Mouse (Mus musculus): ENCODE measurements at regions not wholly inside any gene's neighbourhood (a gene's known extent, or its start where the extent isn't known, plus 50 kb on each side); places are given as distances from the start of the nearest gene placed in this dataset.

DNA sequence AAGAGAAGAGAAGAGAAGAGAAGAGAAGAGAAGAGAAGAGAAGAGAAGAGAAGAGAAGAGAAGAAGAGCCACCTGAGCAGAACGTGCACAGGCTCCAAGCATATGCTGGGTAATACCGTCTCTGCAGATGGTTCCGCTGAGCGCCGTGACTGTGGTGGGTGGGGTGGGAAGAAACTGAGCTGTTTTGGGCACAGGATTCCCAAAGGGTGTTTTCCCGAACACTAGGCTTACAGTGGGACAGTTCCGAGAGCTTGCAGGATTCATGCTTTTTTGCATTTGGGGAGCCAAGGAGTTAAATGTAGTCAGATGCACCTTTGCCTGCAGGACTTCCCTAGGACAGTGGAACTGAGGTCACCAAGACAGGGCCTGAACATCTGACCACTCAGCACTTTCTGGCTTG, 142.3 kb upstream of the Lrfn2 start:
- DNase-seq (ENCODE audit: extremely low spot score): no peak

DNA sequence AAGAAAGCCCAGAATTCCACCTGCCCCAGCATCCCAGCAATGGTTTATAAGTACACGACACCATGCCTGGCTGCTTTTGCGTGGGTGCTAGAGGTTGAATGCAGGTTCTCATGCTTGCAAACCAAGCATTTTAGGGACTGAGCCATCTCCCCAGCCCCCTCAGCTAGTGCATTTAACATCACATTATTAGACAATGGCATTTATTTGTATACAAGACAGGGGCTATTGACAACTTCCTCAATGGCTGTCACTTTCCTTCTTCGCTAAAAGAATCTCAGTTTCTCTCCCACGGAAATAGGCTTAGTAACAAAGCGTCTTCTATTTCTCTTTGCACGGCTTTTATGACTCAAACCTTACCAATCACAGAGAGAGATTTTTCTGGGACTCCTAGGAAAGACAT, 141.7 kb upstream of the Lrfn2 start:
- no peak for DNase-seq (ENCODE audit: extremely low spot score)

- DNase-seq (ENCODE audit: extremely low spot score): no peak
Observed at GRCm38 (mm10) chr17:48792954-48793353, 139.2 kb upstream of the Lrfn2 start.

- DNase-seq (ENCODE audit: extremely low spot score): no peak
Observed at GRCm38 (mm10) chr17:48795773-48796172, 136.4 kb upstream of the Lrfn2 start.

GRCm38 (mm10) chr17:48798196-48798595, 134.0 kb upstream of the Lrfn2 start:
- no peak for DNase-seq (ENCODE audit: extremely low spot score)

DNA sequence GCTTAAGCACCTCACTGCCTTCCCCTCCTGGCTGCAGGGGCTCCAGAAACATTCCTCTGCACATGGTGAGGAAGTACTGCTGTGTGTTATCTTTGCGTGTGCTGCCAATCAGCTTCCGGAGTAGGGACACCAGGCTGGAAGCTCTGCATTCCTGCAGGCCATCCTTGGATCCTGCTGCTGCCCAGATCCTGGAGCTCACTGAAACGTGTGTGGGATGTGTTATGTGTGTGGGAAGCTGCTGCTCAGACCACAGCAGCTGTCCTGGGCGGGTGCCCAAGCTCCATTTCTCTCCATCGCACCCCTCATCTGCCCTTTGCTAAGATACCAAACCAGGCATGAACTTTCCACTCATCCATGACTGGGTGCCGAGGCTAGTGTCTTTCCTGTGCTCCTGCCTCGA, 129.5 kb upstream of the Lrfn2 start:
- DNase-seq (ENCODE audit: extremely low spot score): no peak

GRCm38 (mm10) chr17:48807905-48808304, 124.3 kb upstream of the Lrfn2 start:
- DNase-seq (ENCODE audit: extremely low spot score): no peak

DNA sequence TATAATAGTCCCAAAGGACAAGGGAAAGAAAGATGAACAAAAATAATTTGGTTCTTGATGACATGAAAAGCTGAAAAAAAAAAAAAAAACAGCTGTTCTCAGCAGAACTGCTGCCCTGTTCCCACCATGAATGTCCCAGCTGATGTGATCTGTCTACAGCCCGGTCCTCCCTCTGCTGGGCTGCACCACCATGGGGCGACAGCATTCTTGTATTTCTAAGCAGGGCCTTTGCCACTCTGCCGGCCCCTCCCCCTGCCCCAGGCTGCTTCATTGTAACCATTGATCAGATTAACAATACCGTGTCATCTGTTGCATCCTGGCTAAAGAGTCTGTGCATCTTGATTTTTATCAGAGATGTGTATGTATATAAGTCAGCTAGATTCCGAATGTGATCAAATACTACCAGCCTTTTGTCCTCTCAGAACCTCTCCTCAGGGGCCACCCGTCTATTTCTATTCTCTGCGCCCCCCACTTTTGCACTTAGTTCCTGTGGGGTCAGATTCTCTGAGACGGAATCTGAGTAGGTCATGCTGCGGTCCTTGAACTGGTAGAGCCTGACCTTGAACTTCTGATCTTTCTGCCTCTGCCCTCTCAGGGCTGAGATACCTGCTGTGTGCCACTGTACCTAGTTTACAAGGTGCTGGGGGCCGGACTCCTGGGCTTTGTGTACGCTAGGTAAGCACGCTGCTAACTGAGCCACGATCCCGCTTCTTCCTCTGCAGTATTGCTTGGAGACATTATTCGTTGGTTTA, 117.2 kb upstream of the Lrfn2 start:
- DNase-seq (ENCODE audit: extremely low spot score): peak; percentile 43

DNA sequence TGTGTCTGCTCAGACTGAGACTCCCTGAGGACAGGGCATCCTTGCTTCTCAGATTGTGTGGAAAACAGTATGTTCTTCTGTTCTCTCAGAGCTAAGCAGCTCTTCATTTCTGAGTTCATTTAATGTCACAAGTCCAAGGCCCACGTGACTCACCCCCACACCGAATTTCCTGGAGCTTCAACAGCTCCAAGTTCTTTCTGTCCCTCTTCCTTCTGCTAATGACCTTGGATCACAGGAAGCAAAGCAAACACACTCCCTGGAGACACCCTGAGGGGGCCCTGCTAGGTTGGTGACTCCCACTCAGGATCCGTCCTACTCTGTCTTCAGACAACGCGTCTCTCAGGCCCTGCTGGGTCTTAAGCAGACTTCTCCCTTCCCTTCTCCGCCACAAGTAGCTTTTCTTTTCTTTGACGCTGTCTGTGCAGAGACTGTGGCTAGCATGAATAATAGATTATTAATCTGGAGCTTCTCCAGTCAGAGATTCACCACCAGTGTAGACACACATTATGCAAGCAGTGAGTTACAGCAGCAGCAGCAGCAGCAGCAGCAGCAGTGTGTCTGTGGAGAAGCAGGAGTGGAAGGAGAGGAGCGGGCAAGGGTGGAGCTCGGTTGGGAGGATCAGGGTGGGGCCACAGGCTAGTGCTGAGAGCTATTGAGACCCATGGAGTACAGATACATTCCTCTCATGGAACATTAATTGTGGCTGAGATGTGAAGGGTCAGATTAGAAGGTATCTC, 115.4 kb upstream of the Lrfn2 start:
- DNase-seq (ENCODE audit: extremely low spot score): no peak

GRCm38 (mm10) chr17:48817551-48817950, 114.6 kb upstream of the Lrfn2 start:
- no peak for DNase-seq (ENCODE audit: extremely low spot score)

DNA sequence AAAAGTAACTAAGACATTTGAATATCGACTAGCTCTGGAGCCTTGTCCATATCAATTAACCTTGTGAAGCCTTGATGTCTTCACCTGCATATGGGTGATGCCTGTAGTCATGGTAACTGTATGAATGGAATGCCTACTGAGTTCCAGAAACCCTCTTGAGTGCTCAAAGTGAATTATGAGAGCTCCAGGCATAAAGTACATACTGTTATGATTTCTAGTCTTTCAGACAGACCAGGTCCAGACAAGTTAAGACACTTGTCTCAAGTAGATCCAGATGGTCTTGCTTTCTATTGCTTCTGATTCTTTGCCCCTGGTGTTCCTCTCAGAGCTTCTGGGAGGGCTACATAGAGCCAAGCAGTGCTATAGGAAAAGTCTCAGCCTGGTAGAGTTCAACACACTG, 112.5 kb upstream of the Lrfn2 start:
- DNase-seq (ENCODE audit: extremely low spot score): no peak

DNA sequence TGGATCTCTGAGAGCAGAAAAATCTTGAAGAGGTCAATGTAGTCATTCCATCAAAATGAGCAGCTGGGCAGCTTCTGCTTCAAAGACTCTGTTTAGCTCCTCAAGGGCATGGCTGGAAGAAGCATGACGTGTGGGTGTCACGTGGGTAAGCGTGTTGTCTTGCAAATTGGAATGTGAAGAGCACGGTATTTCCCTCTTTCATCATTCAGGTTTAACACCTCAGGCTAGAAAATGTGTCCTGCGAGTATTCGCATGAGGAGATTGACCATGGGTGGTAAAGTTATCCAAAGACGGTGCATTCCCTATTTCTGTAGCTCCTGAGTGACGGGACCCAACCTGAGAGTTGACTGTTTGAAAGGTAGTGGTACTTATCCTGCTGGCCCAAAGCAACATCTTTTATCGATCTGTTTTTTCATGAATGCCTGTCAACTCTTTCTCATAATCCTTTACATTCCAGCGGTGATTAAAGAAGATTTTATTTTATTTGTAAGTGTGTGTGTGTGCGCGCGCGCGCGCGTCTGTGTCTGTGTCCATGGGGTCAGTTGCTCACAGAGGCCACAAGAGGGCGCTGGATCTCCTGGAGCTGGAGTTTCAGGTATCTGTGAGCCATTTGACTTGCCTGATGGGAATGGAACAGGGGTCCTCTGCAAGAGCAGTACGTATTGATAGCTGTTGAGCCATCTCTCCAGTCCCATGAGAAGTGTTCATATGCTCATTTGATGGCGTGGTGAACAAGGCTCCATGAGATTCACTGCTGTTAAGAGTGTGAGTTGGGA, 109.9 kb upstream of the Lrfn2 start:
- DNase-seq (ENCODE audit: extremely low spot score): no peak

- DNase-seq (ENCODE audit: extremely low spot score): no peak
Observed at GRCm38 (mm10) chr17:48823921-48824320, 108.3 kb upstream of the Lrfn2 start.

GRCm38 (mm10) chr17:48825212-48825913, 106.8 kb upstream of the Lrfn2 start:
- DNase-seq (ENCODE audit: extremely low spot score): no peak

GRCm38 (mm10) chr17:48838297-48838979, 93.7 kb upstream of the Lrfn2 start:
- no peak for DNase-seq (ENCODE audit: extremely low spot score)

GRCm38 (mm10) chr17:48847890-48848289, 84.3 kb upstream of the Lrfn2 start:
- DNase-seq (ENCODE audit: extremely low spot score): no peak

DNA sequence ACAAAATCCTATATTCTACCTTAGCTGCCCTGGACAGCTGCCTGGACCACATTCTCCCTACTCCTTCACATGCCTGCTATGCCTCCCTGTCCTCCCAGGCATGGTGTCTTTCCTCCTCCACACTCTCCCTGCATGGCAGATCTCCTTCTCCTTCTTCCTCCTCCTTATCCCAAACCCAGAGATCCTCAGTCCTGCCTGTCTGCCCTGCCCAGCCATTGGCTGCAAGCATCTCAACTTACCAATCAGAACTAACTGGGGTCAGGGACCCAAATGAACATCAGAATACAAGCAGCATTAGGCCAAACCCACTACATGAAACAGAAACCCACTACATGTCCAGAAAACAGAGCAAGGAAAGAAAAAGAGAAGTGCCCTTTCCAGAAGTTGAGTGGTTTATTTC, 81.3 kb upstream of the Lrfn2 start:
- DNase-seq (ENCODE audit: extremely low spot score): no peak

DNA sequence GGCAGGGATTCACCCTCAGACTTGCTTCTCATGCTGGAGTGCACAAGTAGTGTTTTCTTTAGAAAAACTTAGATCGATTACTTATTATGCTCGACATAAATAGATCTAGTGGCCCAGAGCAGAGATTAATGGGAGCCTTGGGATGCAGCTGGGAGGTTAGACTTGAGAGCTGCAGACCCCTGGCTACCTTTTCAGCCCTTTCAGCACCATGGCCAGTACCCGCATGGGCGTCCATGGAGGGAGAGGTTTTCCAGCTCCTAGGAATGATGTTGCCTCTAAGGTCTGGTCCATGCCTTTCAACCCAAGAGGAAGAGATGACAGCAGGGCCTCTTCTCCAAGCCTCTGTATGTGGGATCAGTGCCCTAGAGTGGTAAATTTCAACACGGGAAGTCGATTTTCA, 73.3 kb upstream of the Lrfn2 start:
- peak; percentile 51 for DNase-seq (ENCODE audit: extremely low spot score)

DNA sequence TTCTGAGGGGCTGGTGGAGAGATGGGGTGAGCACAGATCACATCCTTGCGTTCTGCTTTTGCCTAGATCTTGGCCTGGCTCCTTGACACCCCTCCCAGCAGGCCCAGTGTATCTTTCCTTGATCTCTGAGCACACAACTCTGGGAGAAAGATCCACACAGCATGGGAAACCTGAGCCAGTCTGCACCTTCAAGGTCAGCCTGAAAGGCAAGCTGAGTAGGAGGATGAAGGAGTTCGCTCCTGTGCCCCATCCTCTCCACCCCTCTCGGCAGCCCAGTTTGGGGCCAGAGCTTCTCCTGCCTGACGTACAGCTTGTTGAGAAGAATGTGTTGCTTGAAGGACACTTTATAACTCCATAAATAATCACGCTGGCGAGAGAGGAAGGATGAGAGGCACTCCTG, 61.7 kb upstream of the Lrfn2 start:
- DNase-seq (ENCODE audit: extremely low spot score): no peak

- no peak for DNase-seq (ENCODE audit: extremely low spot score)
Observed at GRCm38 (mm10) chr17:48877505-48877904, 54.7 kb upstream of the Lrfn2 start.

DNA sequence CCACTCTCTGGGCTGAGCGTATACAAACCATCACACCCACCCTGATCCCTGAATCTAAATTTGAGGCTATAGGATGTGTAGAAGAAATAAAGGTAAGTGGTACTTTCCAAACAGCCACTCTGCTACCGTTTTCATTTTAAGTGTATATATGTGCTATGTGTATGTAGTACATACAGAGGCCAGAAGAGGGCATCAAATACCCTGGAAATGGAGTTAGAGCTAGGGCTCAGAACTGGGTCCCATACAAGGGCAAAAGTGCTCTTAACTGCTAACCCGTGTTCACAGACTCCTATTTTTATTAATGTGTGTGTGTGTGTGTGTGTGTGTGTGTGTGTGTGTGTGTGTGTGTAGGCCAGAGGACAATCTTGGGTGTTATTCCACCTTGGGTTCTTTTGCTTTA, 51.6 kb upstream of the Lrfn2 start:
- no peak for DNase-seq (ENCODE audit: extremely low spot score)
